Mouse (Mus musculus) frontal cortex, adult 2 months (tissue): ENCODE measurements at regions not wholly inside any gene's neighbourhood (a gene's known extent, or its start where the extent isn't known, plus 50 kb on each side); places are given as distances from the start of the nearest gene placed in this dataset.

Experiments
- DNase-seq, 2 experiments: peaks; one replicate each; pipeline ENCODE4 v3.0.0; 2022; ENCODE audit warnings: low spot score in 1 of 2; ENCODE audit errors: extremely low spot score in 1 of 2

DNA sequence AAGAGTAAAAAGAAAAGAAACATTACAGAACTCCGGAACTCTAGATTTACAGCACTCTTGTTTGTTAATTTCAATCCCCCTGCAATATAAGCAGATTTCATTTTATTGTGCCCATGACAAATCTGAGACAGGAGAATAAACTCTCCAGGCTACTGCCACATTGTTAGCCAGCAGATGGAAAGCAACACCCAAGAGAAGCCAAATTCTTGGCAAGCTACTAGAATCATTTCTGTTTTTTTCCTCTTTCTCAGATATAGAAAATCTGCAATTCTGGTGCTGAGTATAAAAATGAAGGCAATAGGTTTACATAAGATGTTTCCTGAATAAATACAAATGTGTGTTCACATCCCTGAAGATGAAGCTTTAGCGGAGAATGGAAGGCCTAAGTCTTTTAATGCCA lies 60.5 kb upstream of the Ccser1 start:
- DNase-seq, result peak in 1 of 2 experiments; percentile 25

DNA sequence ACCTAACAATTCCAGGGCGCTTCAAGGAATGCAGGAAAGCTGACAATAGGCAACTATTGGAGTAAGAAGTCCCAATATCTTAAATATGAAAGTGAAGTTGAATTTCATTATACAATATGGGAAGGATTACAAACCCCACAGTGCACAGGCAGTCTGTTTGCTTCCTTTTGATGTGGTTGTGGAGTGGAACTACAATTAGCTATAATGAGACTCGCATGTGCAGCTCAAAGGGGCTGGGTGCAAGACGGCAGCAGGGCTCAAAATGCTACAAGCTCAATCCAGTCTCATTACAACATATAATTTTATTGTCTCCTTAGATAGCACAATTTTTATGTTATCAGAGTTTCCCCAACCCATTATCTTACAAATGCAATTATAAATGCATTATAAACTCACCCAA lies 54.7 kb upstream of the Ccser1 start:
- DNase-seq, result no peak

DNA sequence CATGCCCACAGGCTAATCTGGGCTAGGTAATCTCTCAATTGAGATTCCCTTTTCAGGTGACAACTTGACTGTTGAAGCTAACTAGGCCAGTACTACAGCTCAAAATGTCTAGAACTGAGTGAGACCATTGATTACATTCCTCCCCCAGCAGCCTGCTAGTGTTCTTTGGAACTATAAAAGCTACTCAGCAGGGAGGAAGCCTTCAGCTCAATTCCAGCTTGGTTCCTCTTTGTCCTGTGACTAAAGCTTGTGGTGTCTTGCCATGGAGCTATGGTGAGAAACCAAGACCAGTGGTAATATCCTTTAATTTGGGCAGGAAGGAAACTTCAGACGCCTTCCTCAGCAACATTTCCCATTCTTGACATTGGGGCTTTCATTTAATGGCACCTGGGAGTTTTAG lies 52.9 kb upstream of the Ccser1 start:
- no peak for DNase-seq

DNA sequence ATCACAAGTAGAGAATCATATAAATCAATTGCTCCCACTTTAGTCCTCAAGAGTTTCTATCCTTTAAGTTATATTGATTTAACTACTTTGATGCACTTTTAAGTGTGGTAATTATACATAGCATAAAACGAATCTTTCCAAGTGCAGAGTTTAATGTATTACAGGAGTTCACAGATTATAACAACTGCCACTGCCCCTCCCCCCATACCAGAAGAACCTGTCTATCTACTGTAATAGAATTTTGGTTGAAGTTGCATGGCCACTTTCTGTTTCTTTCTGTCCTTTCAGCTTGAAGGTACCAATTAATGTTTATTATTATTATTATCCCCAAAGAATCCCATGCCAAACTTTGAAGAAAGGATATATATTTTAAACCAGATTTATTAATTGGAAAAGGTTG lies 51.9 kb upstream of the Ccser1 start:
- DNase-seq, result no peak
